Mouse (Mus musculus): ENCODE data around the gene Gpatch4. TPM values are rescaled to one million over a fixed set of nuclear protein-coding genes. Genes with fewer than 3 reads are reported as not detected.

The Gpatch4 gene
- 1 to 10 TPM; 4.7 to 4.8 TPM for total RNA-seq (2023)

DNA sequence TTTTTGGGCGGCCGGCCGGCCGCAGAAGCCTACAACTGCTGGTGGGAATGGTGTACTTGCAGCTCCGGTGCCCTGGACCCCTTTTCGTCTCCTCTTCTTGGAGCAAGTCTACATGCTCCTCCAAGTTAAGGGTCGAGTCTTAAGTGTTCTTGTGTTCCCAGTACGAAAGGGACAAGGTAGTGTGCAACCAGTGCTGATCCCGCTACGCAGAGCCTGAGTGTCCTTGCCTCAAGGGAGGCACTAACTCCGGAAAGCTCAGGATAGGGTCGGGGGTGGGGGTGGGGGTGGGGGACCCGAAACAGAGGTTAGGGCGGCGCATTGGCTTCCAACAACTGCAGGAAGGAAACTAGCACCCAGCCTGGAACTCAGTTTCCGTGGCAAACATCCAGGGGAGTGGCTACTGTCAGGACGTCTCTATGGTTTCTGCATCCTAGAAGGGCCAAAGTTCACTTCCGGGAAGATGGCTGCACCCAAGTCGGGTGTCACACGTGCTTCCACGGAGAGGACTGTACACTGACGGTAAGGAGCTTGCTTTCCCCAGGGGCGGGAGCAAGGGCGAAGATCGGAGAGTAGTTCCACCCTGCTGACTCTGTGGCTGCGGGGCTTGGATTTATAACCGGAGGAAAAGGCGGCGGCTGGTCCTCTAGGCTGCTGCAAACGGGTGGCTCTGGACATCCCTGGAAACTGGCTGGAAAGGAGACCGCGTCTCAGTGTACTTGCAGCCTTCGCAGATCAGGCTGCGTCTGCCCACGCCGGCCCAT lies at the start of gene Gpatch4:
Gpatch4 (plus strand) TSS at position 448 of the 761 bp plus-strand sequence.

DNA sequence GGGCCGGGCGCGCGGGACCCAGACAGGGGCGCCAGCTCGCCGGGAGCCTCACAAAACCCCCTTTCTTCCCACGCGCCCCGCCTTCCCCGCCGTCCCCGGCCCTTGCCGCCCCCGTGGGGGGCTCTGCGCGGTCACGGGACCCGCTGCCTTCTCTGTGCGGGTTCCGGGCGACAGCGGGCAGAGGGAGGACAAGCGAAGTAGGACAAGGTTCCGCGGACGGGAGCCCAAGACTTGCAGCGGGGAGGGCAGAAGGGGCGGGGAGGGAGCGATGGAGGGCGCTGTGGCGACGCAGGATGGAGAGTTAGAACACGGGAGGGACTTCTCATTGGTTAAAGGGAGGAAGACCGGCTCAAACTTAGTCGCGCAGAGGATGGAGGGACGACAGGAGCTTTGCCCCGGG lies 42.7 kb upstream of the Gpatch4 start, which contains the start of gene Bcan:
Bcan (minus strand) TSS at position 50 of the 400 bp plus-strand sequence.

DNA sequence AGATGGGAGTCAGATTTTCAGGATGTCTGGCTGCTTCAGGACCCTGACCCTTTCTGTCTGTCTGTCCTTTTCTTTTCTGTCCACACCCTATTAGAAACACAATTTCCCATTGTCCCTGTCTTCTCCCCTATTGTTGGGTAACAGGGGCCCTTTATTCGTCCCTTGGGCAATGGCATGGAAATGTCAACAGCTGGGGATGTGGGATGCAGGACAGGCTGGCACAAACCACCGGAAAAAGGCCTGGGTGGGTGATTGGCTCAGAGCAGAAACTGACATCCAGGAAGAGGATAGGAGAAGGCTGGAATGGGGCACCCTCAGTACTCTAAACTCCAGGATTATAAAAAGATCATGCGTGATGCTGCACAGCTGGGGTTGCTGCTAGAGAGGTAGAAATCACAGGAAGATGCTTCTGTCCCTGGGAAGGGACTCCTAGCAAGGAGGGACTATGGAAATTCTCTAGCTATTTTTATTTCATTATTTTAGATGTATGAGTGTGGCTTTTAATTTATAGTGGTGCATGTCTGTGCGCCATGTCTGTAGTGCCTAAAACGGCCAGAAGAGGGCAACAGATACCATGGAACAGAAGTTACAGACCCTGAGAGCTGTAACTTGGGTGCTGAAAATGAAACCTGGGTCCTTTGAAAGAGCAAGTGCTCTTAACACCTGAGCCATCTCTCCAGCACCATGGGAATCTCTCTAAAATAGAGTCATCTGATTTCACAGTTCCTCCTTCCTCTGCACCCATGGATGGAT lies 15.3 kb upstream of the Gpatch4 start, which contains the start of gene Hapln2:
Hapln2 (minus strand) TSS at position 150 of the 753 bp plus-strand sequence.

DNA sequence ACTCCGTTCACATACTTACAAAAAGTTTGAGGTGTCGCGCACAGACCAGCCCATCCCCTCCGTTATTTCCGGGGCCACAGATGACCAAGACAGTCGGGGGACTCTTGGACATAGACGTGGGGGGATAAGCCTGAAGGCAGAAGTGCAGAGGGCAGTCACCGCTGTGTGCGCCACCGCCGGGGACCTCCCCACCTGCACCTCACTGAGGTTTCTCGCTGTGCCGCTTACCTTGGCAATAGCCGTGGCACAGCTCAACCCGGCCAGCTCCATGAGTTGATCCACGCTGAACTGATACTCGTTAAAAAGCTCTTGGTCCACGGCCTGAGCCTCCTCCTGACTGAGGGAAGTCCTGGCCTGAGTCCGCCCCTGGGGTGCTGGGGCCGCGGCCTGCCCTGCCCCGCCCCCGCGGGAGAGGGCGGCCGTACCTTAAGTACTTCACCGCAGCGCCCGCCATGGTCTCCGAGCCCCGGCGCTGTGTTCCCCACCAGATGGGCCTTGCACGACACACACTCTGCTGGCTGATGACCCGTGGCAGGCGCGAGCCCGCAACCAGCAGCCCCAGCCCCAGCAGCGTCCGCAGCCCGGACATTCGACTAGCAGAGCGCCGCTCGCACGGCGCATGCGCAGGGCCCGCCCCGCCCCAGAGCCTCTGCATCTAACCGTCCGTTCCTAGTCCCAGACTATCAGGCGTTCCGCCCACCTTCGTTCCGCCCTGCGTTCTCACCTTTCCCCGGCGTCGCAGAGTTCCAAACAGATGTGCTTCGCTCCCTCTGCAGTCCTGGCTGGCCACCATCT lies 15.2 kb downstream of the Gpatch4 start, which contains the start of gene Naxe:
Naxe (minus strand) TSS at position 594 of the 795 bp plus-strand sequence.

DNA sequence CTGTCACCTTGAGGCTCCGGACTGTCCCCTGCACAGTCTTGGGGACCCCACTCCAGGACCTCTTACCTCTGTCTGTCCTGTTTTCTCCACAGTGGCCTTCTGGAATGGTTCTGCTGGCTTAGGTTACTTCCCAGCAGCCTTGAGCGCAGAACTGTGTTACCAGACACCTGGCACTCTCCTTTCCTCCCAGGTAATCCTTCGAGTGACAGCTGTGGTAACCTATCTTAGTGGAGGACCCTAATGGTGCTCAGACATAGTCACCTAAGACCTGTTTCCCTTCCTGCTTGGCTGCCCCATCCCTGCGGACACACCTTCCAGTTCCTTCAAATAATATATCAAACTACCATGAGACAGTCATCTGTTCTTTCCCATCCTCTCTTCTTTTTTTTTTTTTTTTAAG lies 35.3 kb downstream of the Gpatch4 start, which contains the start of gene Ttc24:
Ttc24 (minus strand) TSS at position 101 of the 400 bp plus-strand sequence.

DNA sequence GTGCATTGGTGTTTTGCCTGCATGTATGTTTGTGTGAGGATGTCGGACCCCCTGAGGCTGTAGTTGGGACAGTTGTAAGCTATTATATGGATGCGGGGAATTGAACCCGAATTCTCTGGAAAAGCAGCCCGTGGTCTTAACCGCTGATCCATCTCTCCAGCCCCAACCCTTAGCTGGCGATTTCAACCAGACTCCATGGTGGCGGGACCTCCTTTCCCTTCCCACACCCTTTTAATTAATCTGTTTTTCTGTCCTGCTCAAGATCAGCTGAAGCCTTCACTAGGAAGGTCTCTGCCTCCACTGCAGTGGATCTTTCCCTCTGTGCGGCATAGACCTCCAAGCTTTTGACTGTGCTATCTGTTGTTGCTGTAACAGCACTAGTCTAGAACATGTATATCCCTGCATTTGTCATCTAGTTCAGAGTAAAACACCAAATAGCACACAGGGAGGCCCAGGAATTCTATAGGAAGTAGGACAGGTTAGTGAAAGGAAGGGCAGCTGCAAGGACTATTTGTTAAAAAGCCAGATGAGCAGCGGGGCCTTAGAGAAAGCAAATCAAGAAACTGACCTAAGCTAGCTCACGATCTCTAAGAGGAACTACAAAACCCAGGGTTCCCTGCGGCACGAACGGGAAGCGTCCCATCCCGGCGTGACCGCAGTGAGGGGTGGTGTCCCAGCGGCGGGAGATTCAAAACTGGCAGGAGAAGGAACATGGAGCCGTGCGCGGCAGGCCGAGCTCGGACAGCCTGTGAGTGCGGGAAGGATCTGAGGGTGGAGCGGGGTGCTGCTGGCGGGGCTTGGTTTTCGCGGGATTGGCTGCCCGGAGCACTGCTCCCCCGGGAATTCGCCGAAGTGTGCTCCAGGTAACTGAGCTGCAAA lies 38.7 kb downstream of the Gpatch4 start, which contains the start of gene Iqgap3:
Iqgap3 (plus strand) TSS at position 627 of the 879 bp plus-strand sequence.

Other genes starting within 250 kb of the Gpatch4 start
- not detected for gene Ntrk1, start 247.9 kb upstream of the Gpatch4 start, total RNA-seq (2023)
- gene Insrr, start 246.2 kb upstream of the Gpatch4 start, total RNA-seq (2023): not detected
- gene Pear1, start 218.8 kb upstream of the Gpatch4 start, total RNA-seq (2023): 1 to 10 TPM in 1 of 2 experiments, under 1 TPM in 1; 0.81 to 1.4 TPM
- 1 to 10 TPM in 1 of 2 experiments, under 1 TPM in 1; 0.79 to 1.8 TPM for gene Sh2d2a, start 196.4 kb upstream of the Gpatch4 start, total RNA-seq (2023)
- 10 to 100 TPM; 36.3 to 37.0 TPM for gene Prcc, start 157.5 kb upstream of the Gpatch4 start, total RNA-seq (2023)
- 10 to 100 TPM; 88.9 to 90.8 TPM for gene Hdgf, start 136.8 kb upstream of the Gpatch4 start, total RNA-seq (2023)
- gene Mrpl24, start 123.6 kb upstream of the Gpatch4 start, total RNA-seq (2023): 10 to 100 TPM; 91.3 to 92.4 TPM
- gene Isg20l2, start 112.8 kb upstream of the Gpatch4 start, total RNA-seq (2023): 10 to 100 TPM; 37.4 to 39.6 TPM
- gene Rrnad1, start 112.4 kb upstream of the Gpatch4 start, total RNA-seq (2023): 10 to 100 TPM; 16.2 to 17.6 TPM
- 1 to 10 TPM in 1 of 2 experiments, under 1 TPM in 1; 0.88 to 2.1 TPM for gene Crabp2, start 94.4 kb upstream of the Gpatch4 start, total RNA-seq (2023)
- under 1 TPM; 0.16 to 0.18 TPM for gene Nes, start 72.0 kb upstream of the Gpatch4 start, total RNA-seq (2023)
- gene Bcan, start 42.9 kb upstream of the Gpatch4 start, total RNA-seq (2023): not detected
- not detected for gene Hapln2, start 15.5 kb upstream of the Gpatch4 start, total RNA-seq (2023)
- 10 to 100 TPM; 30.1 to 38.1 TPM for gene Naxe, start 15.4 kb downstream of the Gpatch4 start, total RNA-seq (2023)
- not detected for gene Ttc24, start 35.2 kb downstream of the Gpatch4 start, total RNA-seq (2023)
- gene Iqgap3, start 38.9 kb downstream of the Gpatch4 start, total RNA-seq (2023): under 1 TPM; 0.68 to 0.91 TPM
- 100 to 1,000 TPM; 186 to 217 TPM for gene Mef2d, start 99.3 kb downstream of the Gpatch4 start, total RNA-seq (2023)
- not detected for gene Rhbg, start 211.6 kb downstream of the Gpatch4 start, total RNA-seq (2023)
- gene Gm38392, start 244.1 kb downstream of the Gpatch4 start, total RNA-seq (2023): not detected

Data from monocyte, adult 59 days (primary cell).